Mouse (Mus musculus): ENCODE results near the gene Sall2.

The Sall2 gene

DNA sequence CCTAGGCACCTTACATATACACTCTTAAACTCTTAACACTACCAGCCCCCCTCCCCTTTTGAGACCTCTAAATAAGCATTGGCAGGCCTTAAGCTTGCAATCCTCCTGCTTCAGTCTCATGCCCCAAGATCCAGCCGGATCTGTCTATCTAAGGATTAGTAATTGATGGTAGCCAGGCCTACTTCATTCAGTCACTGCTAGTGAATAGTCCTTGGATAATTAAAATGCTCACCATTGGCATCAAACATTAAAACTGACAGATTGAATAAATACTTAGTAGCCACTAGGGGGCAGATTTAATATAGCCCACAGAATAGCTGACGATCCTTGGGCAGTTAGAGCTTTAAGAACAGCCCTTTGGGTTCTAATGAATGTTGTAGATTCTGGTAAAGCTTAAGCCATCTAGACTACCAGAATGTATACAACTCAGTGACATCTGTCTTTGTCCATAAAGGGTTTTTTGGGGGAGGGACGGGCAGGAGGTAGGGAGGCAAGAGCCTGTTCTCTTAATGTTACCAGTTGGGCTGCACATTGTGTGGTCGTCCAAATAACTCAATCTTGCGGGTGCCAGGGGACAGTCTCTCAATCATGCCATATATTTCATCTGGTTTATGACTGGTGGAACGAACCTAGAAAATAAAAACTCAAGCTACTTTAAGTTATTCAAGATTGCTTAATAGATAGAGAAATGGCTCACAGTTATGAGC is 32.9 kb downstream of the Sall2 start:
- no peak for DNase-seq

DNA sequence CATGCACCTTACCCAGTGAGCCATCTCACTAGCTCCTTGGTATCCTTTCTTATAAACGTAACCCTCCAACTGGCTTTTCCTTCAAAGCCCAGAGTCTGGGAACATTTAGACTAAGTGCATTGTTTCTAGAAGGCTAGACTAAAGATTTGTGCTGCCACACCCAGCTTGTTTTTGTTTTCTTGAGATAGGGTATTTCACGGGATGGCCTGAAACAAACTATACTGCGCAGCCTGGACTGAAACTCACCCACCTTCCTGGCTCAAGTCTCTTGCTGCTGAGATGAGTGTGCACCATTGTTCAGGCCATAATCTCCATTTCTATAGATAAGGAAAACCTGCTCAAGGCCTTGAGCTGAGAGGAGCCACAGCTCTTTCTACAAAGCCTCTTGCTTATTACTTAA is 44.4 kb downstream of the Sall2 start:
- DNase-seq, result no peak

DNA sequence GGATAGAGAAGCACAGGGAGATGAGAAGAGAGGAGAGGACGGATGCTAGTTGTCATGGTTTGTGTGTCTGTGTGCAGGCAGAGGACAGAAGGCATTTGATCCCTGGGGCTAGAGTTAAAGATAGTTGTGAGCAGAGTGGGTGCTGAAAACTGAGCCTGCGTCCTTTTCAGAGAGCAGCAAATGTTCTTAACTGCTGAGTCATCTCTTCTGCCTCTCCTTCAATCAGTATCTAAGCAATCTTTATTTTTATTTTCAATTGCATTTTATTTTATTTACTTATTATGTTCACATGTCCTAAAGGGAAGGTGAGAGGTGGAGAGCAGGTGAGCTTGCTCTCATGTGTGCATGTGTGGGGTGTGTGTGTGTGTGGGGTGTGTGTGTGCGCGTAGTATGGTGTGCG is 44.9 kb downstream of the Sall2 start:
- no peak for DNase-seq

DNA sequence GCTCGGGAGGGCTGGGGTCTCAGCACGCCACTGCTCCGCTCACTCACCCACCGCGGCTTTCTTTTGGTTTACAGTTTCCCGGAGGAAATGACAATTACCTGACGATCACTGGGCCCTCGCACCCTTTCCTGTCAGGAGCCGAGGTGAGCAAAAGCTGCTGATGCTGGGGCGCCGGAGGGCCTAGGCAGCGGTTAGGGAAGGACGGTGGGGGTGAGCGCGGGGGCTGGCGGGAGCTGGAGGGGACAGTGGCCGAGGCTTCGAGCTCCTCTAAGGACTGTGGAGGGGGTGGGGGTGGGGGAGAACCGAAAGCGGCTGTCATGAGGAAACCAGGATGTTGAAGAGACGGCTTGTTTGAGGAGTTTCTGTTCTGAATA is 48.8 kb downstream of the Sall2 start:
- DNase-seq, result peak; percentile 35

DNA sequence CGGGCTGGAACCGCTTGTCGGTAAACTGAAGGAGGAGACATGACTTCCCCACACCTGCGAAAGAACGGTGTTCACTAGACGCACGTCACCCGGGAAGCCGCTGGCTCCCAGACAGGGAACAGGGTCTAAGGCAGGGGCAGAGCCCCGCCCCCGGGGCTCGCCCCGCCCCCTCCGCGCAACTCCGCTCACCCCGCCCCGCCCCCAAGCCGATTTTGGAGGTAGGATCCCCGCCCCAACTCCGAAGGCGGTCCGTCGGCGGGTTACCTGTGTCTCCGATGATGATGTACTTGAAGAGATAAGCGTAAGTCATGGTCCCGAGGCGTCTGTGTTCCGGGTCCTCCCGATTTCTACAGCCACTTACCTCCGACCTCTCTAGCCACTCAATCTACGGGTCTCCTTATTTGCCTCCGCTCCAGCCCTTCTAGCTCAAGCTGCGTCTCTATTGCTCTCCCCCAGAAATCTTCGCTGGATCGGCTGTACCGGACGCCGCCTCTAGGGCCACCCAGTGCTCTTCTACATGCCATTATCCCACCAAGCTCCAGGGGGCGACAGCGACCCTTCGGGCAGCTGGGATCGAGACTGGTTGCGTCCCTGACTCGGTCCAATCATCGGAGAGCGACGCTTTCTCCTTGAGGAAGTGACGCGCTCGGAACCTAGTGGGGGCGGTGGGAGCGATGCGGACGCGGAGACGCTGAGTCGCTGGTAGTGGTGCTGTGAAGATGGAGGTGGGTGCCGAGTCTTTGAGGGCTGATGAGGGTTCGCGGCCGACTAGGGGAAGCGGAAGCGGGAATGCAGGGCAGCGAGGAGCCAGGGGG is 49.4 kb downstream of the Sall2 start, which contains the start of the genes Tox4 and Rab2b:
TSS of gene Tox4 (plus strand) at position 215 of the 815 bp plus-strand sequence.
TSS of gene Rab2b (minus strand) at position 614 of the 815 bp plus-strand sequence.
- peak; percentile 97 for DNase-seq

DNA sequence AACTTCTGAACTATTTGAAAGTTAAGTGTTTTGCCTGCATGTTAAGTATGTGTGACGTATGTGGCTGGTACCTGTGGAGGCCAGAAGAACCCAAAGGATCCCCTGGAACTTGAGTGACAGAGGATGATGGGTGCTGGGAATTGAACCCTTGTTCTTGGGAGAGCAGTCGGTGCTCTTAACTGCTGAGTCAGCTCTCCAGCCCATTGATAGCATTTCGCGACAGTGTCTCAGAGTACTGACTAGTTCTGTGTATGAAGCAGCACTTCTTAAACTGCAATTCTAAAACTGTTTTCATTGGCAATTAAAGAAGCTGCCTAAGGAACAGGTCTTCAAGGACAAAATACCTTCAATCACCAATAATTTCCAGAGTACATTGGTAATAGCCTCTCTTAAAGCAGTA is 51.4 kb downstream of the Sall2 start:
- DNase-seq, result no peak

DNA sequence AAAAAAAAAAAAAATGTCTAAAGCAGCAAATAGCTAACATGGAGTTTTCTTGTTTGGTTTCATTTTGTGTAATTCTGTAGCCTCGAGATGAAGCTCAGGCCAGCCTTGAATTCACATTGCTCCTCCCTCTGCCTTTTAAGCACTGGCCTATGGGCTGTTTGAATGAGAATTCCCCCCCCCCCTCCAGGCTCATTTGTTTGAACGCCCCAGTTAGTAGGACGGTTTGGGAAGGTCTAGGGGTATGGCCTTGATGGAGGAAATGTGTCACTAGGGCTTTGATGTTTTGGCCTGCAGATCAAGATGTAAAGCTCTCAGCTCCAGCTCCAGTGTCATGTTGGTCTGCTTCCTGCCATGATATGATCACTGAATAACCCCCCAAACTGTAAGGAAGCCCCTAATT is 55.8 kb downstream of the Sall2 start:
- no peak for DNase-seq

Measured in right cerebral cortex, postnatal 14 days (tissue).